Mouse (Mus musculus): ENCODE measurements at regions not wholly inside any gene's neighbourhood (a gene's known extent, or its start where the extent isn't known, plus 50 kb on each side); places are given as distances from the start of the nearest gene placed in this dataset.

DNA sequence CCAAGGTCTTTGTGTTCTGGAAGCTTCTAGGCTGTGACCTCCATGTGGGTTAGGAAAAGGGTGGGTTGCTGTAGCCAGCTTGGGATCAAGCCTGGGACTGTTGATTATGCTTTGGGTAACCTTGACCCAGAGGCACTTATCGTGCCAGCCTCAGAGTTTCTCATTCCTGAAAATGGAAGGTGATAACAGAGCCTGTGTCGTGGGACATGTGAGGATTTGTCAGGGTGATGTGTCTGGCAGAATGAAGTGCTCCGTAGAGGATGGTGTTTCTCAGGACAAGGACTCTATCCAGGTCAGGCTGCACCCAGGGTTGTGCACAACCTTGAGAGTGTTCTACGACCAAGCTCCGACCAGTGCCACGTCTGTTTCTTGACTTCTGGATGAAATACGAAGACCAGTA lies 316.4 kb downstream of the Gm49356 start:
- no peak for DNase-seq
- intact Hi-C loops (cut with DNase I), result loop anchor here (10.0 kb wide), 1 partner anchor 231 kb away; no protein-coding TSS in a partner anchor

DNA sequence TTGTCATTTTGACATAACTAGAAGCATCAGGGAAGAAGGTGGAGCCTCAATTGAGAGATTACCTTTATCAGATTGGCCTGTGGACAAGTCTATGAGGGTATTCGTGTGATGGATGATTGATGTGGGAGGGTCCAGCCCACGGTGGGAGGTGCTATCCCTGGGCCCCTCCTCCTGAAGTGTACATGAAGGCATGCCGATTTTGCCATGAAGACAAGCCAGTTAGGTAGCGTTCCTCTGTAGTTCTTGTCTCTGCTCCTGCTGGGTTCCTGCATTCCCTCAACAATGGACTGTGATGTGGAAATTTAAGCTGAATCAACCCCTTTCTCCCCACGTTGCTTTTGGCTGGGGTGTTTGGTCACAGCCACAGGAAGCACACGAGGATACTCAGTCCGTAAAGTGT lies 317.5 kb downstream of the Gm49356 start:
- intact Hi-C loops (cut with DNase I), result loop anchor here (10.0 kb wide), 1 partner anchor 232 kb away; no protein-coding TSS in a partner anchor
- DNase-seq, result no peak

DNA sequence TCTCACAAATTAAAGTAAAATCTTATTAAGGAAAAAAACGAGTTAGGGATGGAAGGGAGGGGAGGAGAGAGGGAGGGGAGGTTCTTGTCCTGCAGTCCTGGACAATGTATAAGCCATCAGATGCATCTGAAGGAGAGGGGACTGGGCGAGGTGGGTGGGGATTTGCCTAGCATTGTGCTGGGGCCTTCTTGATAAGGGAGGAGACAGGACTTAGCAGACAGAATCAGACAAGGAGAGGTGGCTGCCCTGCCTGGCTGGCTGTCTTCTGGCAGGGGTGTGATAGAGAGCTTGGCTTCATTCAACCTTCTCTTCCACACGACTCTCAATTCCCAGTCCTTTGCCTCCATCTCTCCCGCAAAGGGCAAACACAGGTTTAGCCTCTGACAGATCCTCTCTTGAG lies 318.9 kb downstream of the Gm49356 start:
- no peak for DNase-seq
- intact Hi-C loops (cut with DNase I), result loop anchor here (10.0 kb wide), 1 partner anchor 233 kb away; no protein-coding TSS in a partner anchor

DNA sequence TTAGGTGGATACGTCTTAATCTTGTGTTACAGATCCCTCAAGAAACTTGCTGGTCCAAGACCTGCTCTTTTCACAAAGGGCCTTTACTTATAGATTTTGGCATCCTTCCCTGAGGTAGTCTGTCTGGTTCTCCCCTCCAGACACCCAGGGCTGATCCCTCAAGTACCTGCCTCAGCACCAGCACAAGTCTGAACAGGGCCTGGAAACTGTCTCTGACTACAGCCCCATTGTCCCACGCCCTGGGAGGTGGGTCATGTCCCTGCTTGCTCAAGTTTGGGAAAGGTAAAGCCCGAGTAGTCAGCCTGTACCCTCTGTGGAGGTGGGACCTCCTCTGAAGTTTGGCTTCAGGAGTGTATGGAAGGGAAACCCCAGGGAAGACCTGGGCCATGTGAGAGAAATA lies 323.3 kb downstream of the Gm49356 start:
- intact Hi-C loops (cut with DNase I), result no loop called here
- no peak for DNase-seq

DNA sequence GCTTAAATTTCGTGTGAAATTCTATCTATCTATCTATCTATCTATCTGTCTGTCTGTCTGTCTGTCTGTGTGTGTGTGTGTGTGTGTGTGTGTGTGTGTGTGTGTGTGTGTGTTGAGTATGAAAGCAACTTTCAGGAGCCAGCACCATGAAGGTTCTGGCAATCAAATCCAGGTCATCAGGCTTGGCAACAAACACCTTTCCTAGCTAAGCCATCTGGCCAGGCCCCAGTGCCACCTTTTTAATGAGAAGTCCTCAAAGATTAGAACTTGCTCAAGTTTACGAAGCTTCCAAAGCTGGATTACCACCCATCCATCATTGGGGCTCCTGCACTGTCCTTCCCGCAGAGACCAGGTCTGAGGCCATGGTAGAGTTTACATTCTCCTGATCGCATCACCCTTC lies 325.0 kb downstream of the Gm49356 start:
- intact Hi-C loops (cut with DNase I), result no loop called here
- no peak for DNase-seq

DNA sequence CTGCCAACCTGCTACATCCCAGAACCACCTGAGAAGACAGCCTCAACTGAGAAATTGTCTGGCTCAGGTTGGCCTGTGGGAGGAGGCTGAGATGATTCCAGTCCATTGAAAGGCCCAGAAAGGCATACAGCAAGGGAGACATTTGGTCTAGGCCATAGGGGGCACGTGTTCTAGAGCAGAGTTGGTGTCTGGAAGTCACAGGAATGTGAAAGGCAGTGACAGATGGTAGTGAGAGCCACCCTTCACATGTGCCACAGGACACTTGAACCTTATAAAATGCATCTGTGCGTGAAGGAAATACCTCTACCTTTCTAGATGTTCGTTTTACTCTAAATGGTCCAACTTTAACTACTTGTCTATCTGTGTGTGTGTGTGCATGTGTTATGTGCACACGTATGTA lies 326.1 kb downstream of the Gm49356 start:
- DNase-seq, result no peak
- intact Hi-C loops (cut with DNase I), result no loop called here

DNA sequence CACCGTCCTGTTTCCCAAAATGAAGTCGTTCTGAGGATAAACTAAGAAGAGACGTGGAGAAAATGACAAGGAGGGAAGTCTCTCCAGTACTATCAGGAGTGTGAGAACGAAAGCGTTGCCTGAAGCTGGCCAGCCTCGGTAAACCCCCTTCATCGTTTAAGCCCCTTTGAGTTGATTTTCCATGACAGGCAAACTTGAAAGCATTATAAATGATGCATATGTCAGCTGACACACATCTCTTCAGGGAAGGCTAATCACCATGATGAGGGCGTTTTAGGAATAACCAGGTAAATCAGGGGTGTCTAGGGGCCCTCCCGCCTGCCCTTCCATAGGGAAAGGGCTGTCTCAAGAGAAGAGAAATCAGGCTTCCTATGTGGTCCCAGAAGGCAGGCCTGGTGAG lies 328.4 kb downstream of the Gm49356 start:
- DNase-seq, result no peak
- intact Hi-C loops (cut with DNase I), result no loop called here

DNA sequence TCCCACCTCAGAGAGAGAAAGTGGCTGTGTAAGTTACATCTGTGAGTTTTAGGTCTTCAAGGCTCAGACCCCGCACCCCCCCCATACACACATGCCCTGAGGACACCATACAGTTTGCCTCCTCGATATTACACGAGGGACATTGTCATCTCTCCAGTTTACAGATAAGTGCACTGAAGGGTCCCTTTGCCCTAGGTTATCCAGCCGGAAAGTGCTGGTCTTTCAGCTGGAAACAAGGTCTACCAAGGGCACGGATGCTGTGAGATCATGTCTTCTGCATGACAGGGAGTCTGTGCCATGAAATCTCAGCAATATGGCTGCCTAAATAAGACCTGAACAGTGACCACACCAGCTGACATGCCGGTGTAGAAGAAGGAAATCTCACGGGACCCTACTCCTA lies 329.8 kb downstream of the Gm49356 start:
- intact Hi-C loops (cut with DNase I), result no loop called here
- DNase-seq, result no peak

DNA sequence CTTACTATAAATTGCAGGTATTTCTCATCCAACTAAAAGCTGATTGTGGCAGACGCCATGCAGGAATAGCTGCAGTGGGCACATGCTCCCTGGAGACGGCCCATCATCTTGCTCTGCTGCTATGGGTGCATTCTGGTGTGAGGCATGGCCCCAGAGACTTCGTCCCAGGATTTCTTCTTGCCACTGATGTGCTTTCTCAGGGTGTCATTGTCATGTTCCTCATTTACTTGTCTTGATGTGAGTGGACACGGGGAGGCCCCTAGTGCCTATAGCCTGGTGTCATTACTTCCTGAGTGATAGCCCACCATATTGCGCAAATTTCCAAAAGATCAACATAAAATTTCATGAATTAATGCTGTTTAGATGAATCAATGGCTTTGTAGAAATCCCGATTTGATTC lies 336.5 kb downstream of the Gm49356 start:
- DNase-seq, result no peak
- intact Hi-C loops (cut with DNase I), result no loop called here

DNA sequence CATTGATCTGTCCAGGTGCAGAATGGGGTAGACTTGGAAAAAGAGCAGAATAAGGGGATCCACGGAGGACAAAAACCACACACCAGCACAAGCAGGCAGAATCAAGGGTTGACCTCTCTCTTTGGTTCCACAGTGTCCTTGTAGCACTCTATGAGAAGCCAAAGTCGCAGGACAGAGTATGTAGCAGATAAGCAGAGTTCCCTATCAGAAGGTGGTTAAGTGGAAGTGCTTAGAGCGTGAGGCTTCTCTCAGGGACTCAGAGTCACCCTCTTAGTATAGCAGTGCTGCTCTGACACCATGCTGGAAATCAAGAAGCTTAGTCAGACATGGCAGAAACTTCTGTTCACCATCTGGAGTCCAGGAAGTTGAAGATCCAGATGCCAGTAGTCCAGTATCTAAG lies 338.2 kb downstream of the Gm49356 start:
- DNase-seq, result no peak
- intact Hi-C loops (cut with DNase I), result no loop called here

DNA sequence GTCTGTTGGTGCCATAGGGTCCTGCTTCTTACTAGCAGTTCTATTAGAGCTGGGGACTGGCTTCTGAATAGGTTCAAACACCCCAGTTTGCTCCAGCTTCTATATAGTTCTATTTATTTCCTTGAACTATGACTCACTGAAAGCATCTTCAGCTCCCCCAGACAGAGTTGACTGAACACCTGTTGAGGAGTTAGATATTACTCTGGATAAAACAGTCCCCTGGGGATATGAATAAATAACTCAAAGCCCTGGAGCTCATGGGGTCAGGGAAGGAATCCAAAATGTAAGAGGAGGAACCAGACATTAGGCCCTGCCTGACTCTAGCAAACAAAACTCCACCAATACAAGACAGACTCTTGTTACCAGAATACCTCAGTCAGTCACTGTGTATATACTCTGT lies 341.4 kb downstream of the Gm49356 start:
- DNase-seq, result no peak
- intact Hi-C loops (cut with DNase I), result no loop called here

DNA sequence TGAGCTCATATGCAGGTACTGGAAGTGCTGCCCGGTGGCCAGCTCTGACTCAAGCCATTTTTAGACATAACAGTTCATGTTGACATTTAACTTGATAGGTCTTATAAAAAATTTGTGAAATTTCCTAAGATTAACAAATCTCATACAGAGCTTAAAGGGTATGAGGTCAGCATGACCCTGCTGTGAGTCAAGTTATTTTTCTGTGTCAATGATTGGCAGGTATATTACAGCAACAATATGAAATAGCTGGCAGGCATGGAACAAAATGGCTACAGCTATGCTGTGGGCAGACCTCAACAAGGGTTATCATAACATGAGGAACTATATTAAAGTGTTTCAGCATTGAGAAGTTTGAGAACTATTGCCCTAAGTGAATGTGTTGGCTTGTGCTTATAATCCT lies 342.6 kb downstream of the Gm49356 start:
- no peak for DNase-seq
- intact Hi-C loops (cut with DNase I), result no loop called here

DNA sequence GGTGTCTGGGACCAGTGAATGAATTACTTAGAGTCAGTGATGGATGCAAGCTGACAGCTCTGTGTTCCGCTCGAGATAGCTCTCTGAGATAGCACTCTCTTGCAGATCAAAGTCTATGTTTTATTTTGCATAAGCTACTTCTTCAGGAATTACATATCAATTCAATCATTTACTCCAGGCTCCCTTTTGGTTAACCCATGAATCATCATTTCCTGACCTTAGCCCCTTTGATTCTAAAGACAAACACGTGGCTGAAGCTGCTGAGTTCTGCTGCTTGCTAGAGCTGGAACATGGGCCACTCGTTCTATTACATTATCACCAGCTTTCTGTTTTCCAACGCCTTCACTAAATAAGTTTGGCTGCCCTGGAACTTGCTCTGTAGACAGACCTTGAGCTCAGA lies 343.2 kb downstream of the Gm49356 start:
- intact Hi-C loops (cut with DNase I), result no loop called here
- DNase-seq, result no peak

DNA sequence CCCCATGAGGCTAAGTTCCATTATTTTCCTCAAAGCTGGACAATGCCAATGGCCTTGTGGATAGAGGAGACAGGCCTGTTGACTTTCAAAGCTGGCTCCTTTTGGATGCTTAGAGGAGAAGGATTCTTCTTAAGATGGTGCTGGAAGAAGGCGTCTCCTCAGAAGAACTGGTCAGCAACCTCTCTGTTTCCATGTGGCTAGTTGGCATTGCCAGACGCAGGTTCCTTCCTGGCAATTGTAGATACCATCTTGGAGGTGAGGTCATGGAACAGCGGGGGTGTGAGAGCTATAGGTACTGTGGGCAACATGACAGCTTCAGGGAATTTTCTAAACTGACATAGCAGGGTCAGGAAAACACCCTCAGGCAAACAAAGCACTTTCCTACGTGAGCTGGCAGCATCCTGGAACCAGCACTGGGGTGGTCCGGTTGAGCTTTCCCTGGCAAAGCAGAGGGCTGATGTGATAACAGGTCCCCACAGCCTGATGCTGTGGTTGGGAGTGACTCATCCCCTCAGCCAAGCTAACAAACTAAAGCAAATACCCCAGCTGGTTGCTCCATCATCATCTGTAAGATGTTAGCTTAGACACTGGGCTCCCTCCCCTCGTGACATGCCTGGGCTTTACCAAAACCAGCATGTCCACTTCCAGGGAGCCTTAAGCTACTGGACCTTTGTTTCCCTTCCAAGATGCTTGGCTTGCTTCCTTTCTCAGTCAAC lies 348.5 kb downstream of the Gm49356 start:
- intact Hi-C loops (cut with DNase I), result no loop called here
- DNase-seq, result no peak

DNA sequence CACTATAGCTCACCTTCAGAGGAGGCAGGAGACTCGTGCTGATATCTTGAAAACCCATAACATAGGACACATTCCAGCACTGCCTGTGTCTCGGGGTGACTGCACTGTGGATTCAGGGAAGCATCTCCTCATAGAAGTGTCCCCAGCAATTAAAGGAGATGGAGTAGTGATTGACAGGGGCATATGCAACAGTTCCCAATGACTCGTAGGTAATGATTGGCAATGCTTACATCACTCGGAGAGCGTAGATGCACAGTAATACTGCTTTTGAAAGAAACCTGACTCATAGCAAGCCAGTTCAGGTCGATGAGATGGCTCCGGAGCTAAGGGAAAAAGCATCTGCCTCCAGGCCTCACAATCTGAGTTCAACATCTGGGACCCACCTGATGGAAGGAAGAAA lies 352.7 kb downstream of the Gm49356 start:
- no peak for DNase-seq
- intact Hi-C loops (cut with DNase I), result no loop called here

DNA sequence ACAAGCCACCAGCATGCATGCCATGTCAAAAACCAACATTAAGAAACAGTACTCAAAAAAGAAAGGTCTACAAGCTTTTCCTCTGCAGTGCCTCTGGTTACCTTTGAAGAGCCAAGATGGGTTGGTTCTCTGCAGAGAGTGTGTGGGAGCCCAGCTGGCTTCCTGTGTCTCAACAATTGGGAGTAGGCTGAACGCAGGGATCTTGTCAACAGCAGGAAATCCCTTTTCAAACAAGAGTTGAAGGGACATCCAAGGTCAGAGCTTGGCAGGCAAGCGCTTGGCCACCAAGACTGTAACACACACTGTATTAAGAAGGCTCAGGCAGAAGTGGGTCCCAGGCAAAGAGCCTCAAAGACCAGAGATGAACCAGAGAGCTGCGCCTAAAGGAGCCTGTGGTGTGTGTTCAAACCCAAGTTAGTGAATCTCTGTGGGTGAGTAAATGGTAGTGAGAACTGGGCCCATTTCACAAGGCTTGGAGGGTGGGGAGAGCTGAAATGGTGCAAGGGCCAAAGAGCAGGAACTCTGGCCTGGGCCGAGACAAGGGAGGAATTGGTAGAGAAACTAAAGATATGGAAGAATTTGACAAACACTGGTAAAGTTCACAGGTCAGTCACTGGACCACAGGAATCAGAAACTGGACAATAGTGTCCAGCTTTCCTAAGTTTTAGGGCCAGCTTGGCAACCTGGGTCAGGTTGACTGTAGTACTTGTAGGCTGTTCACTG lies 357.0 kb downstream of the Gm49356 start:
- intact Hi-C loops (cut with DNase I), result no loop called here
- DNase-seq, result no peak

DNA sequence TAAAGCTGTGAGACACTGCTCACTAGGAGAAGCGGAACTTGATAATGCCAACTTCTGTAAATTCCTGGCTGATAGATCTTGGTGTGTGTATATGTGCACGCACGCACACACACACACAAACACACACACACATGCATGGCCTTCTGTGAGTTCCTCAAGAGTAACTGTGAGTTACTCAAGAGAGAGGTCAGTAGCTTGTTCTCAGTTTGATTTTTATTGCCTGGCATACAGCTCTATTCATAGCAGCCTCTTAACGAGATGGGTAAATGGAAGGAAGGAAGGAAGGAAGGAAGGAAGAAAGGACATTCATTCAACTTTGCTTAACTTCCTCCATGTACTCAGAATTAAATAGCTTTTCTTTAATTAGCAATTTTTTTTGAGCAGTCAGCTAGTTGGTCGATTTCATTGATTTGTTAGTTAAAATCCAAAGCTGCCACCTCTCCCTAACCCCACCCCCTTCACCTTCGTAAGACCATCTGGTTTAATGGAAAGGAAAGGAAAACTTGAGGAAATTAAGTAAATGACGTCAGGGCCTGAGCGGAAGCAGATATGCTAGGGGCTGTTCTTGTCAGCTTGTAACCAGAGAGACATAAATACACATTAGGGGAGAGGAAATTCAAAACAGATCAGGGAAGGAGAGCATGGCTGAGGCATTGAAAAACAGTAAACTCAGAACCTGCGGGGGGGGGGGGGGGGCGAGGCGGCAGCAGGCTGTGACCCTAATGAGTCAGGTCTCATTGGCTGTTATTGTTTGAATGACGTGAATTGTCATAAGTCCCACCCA lies 359.6 kb downstream of the Gm49356 start:
- intact Hi-C loops (cut with DNase I), result no loop called here
- no peak for DNase-seq

DNA sequence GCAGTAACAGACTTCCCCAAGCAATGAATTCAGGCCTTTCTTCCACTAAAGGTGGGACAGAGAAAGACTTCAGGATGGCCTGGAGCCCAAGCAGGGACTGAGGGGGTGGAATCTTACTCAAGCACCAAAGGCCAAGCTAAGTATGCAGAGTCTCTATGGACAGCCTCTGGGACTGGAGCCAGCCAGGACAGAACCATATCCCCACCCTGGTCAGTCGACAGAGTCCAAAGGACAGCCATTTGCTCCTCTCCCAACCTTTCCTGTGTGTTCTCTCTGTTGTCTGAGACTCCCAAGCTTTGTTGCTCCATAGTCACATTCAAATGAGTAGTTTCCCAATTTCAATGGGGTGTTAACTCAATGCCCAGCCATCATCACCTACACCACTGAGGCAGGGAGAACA lies 372.3 kb downstream of the Gm49356 start:
- intact Hi-C loops (cut with DNase I), result no loop called here
- DNase-seq, result no peak

DNA sequence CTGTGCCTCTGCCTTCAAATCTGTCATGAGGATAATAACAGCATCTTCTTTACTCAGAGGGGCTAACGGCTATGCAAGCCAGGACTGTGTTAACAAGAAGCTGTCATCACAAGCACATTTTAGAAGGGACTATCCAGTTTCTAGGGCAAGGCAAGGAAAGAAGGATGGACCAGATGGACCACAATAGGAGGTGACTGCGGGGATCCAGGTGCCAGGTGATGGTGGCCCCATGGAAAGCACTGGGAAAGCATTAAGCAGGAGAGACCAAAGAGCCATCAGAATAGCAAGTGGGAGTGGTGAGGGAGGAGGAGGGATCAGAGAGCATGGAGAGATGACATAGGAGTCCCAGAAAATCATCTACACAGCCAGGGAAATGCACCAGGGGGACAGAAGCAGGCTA lies 373.3 kb downstream of the Gm49356 start:
- intact Hi-C loops (cut with DNase I), result no loop called here

DNA sequence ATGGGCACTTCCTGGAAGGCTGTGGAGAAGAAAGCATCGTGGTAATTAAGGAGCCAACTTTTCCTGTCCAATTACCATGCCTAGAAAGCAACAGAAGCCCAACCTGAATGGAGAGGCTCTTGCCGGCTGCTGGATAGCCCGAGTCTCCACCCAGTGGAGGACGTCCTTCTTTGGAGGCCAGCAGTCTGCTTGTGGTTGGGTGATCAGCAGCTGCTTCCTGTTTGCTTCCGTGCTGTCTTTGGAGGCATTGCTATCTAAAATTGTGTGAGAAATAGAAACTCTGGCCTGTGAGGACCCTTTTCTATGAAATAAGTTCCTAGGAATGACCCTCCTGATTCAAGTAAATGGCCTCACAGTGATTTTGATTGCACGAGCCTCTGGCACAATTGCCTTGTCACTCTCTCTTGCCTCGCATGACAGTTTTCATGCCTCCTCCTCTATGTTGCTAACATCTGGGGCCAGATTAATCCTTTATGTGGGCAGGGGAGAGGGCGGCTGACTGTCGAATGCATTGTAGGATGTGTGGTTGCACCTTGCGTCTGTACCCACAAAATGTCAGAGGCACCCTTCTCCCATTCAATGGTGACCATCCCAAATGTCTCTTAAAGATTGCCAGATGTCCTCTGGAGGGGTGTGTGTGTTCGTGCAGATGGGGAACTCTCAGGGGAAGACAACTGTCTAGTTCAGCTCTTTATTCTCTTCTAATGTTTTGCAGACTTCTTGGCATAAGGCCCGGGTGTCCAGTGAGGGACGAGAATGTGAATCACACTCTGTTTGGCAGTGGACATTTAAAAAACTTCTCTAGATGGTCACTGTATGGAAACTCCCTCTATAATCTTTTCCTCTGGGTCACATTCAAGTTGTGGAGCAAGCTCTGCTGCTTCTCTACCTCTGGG lies 374.6 kb downstream of the Gm49356 start:
- intact Hi-C loops (cut with DNase I), result no loop called here
- DNase-seq, result peak; percentile 29

More for the DNA sequence above, 373.3 kb downstream of the Gm49356 start:
- no peak for DNase-seq

Measured in left cerebral cortex, postnatal 4 days (tissue).